Mouse (Mus musculus) spleen, adult 2 months (tissue): ENCODE results near the gene Fcrl5. TPM values are rescaled to one million over a fixed set of nuclear protein-coding genes. Genes with fewer than 3 reads are reported as not detected.

Experiments used
- DNase-seq, 2 experiments: peaks; one replicate each; pipeline versions ENCODE4 v3.0.0 to v3.0.0-alpha.2; 2012 to 2021; ENCODE audit warnings: low spot score in 2 of 2, low read depth in 1 of 2
- H3K27ac ChIP-seq: fragments of 200-500 bp; 2 replicates; pipeline ENCODE4 v1.5.1; 2012; ENCODE audit warnings: low read length, inconsistent platforms; ENCODE audit not compliant: insufficient read depth
- H3K27me3 ChIP-seq: fragments of 200-500 bp; 2 replicates; pipeline ENCODE4 v1.6.1; 2012; ENCODE audit warnings: mild to moderate bottlenecking, moderate library complexity, low read length, inconsistent platforms; ENCODE audit not compliant: control insufficient read depth, insufficient read depth
- H3K36me3 ChIP-seq: fragments of 200-500 bp; 2 replicates; pipeline ENCODE4 v1.6.1; 2012; ENCODE audit warnings: mild to moderate bottlenecking, low read length, inconsistent platforms; ENCODE audit not compliant: control insufficient read depth, insufficient read depth
- H3K4me1 ChIP-seq: fragments of 200-500 bp; 2 replicates; pipeline ENCODE4 v1.6.1; 2011; ENCODE audit warnings: inconsistent platforms; ENCODE audit not compliant: control insufficient read depth, insufficient read depth, insufficient read length
- H3K4me3 ChIP-seq: fragments of 200-500 bp; 2 replicates; pipeline ENCODE4 v1.5.1; 2011; ENCODE audit warnings: mild to moderate bottlenecking, inconsistent platforms; ENCODE audit not compliant: insufficient read depth, insufficient read length; ENCODE audit errors: extremely low read depth
- CTCF ChIP-seq: fragments of 200-500 bp; IDR thresholded peaks from 2 replicates; pipeline ENCODE4 v1.5.1; 2011; ENCODE audit warnings: mild to moderate bottlenecking, inconsistent platforms; ENCODE audit not compliant: insufficient read depth, insufficient read length, insufficient replicate concordance; ENCODE audit errors: extremely low read depth
- POLR2A ChIP-seq: fragments of 200-500 bp; IDR thresholded peaks from 2 replicates; pipeline ENCODE4 v1.6.1; 2011; ENCODE audit warnings: low read depth, low read length, inconsistent platforms
- WGBS: fragments of 180-500 bp; shearing (Covaris S2); methylation state at CpG from one replicate; pipeline ENCODE4 v1.1.7; 2018; 5-methylcytosine and 5-hydroxymethylcytosine counted together
- polyA plus RNA-seq: library from polyadenylated mRNA; depleted of rRNA; stranded (reverse); fragments of >200 nt; gene quantifications from 2 replicates; pipeline ENCODE4 v1.2.3, GENCODE M21; 2012; rRNA removed

Gene Fcrl5
- polyA plus RNA-seq, 1 experiment: 9.2 TPM

GRCm38 (mm10) chr3:87540714-87541113 is 105.1 kb downstream of the Fcrl5 start:
- Histone ChIP-seq H3K4me1 (peaks cover 3% of the 10 kb centered on the region; the same call in 1 of the 2 replicates), H3K36me3 (peaks cover 20% of the 10 kb centered on the region), H3K4me3 (no peak overlapping the region), H3K27ac (no peak overlapping the region), H3K27me3 (no peaks in the 10 kb centered on the region)
- no peak for DNase-seq
- TF ChIP-seq CTCF: no peak
- TF ChIP-seq POLR2A: no peak
- 87% methylated on average over 8 of the region's 8 CpGs for WGBS

- Histone ChIP-seq H3K27ac (no peak overlapping the region), H3K4me3 (no peak overlapping the region), H3K36me3 (peaks cover 6% of the 10 kb centered on the region; the same call in 1 of the 2 replicates), H3K27me3 (no peaks in the 10 kb centered on the region), H3K4me1 (peaks cover 3% of the 10 kb centered on the region; the same call in 1 of the 2 replicates)
- no peak for DNase-seq
- 80% methylated on average over 7 of the region's 7 CpGs for WGBS
- TF ChIP-seq CTCF (no peak), POLR2A (no peak)
These were observed 107.1 kb downstream of the Fcrl5 start for GRCm38 (mm10) chr3:87542481-87543215.

- no peak for DNase-seq
- peaks cover 3% of the 10 kb centered on the region; the same call in 1 of the 2 replicates for H3K4me1 ChIP-seq
- 93% methylated on average over 3 of the region's 3 CpGs for WGBS
- no peaks in the 10 kb centered on the region for H3K36me3 ChIP-seq
- H3K27me3 ChIP-seq: no peaks in the 10 kb centered on the region
- no peak overlapping the region for H3K27ac ChIP-seq
- TF ChIP-seq POLR2A (no peak), CTCF (no peak)
- H3K4me3 ChIP-seq: no peak overlapping the region
These were observed 110.0 kb downstream of the Fcrl5 start for GRCm38 (mm10) chr3:87545554-87545953.

- H3K27ac ChIP-seq: no peak overlapping the region
- no peak for DNase-seq
- H3K27me3 ChIP-seq: no peaks in the 10 kb centered on the region
- TF ChIP-seq POLR2A: no peak
- TF ChIP-seq CTCF: no peak
- H3K36me3 ChIP-seq: no peaks in the 10 kb centered on the region
- peaks cover 3% of the 10 kb centered on the region; the same call in 1 of the 2 replicates for H3K4me1 ChIP-seq
- WGBS: 86% methylated on average over 10 of the region's 10 CpGs
- H3K4me3 ChIP-seq: no peak overlapping the region
These were observed 110.7 kb downstream of the Fcrl5 start for GRCm38 (mm10) chr3:87546291-87546721.

- TF ChIP-seq CTCF (no peak), POLR2A (no peak)
- no peak for DNase-seq
- Histone ChIP-seq H3K4me3 (no peak overlapping the region), H3K27me3 (no peaks in the 10 kb centered on the region), H3K27ac (no peak overlapping the region), H3K36me3 (no peaks in the 10 kb centered on the region), H3K4me1 (no peaks in the 10 kb centered on the region)
- 27% methylated on average over 14 of the region's 14 CpGs for WGBS
These were observed 114.3 kb downstream of the Fcrl5 start for GRCm38 (mm10) chr3:87549908-87550307.

Other genes starting within 250 kb of the Fcrl5 start
- gene Fcrls, start 172.0 kb upstream of the Fcrl5 start, polyA plus RNA-seq: 0.11 TPM in 1 of 2 replicates, not detected in the other
- gene Cd5l, start 77.9 kb upstream of the Fcrl5 start, polyA plus RNA-seq: 27.2 and 56.0 TPM in 2 replicates
- 50.2 and 55.5 TPM in 2 replicates for gene Fcrl1, start 59.4 kb upstream of the Fcrl5 start, polyA plus RNA-seq
- 17.5 and 22.4 TPM in 2 replicates for gene Etv3, start 89.6 kb downstream of the Fcrl5 start, polyA plus RNA-seq
- gene Arhgef11, start 181.8 kb downstream of the Fcrl5 start, polyA plus RNA-seq: 15.6 and 16.4 TPM in 2 replicates